Mouse (Mus musculus) heart, embryonic 11.5 days (tissue): ENCODE results near the gene Xrcc5. TPM values are rescaled to one million over a fixed set of nuclear protein-coding genes. Genes with fewer than 3 reads are reported as not detected.

Source experiments
- ATAC-seq: fragments of 200-750 bp; cut with Nextera tagmentation; replicated peaks from 2 replicates; pipeline ENCODE4 v1.8.0; 2017; ENCODE audit warnings: moderate library complexity; ENCODE audit not compliant: insufficient number of reproducible peaks, low FRiP score, low TSS enrichment
- H3K27ac ChIP-seq: fragments of 300-500 bp; sonication (generic); 2 replicates; pipeline ENCODE4 v1.5.1; 2014; ENCODE audit warnings: mild to moderate bottlenecking, low read depth, low read length
- H3K27me3 ChIP-seq: fragments of 300-500 bp; sonication (generic); 2 replicates; pipeline ENCODE4 v1.6.1; 2014; ENCODE audit warnings: mild to moderate bottlenecking, low read length, mixed read lengths; ENCODE audit not compliant: control insufficient read depth, insufficient read depth
- H3K36me3 ChIP-seq: fragments of 300-500 bp; sonication (generic); 2 replicates; pipeline ENCODE4 v1.6.1; 2014; ENCODE audit warnings: mild to moderate bottlenecking, low read length, moderate library complexity, mixed read lengths; ENCODE audit not compliant: control insufficient read depth, insufficient read depth
- H3K4me1 ChIP-seq: fragments of 300-500 bp; sonication (generic); 2 replicates; pipeline ENCODE4 v1.6.1; 2014; ENCODE audit warnings: low read length; ENCODE audit not compliant: control insufficient read depth, insufficient read depth
- H3K4me2 ChIP-seq: fragments of 300-500 bp; sonication (generic); 2 replicates; pipeline ENCODE4 v1.6.1; 2014; ENCODE audit warnings: mild to moderate bottlenecking, moderate library complexity
- H3K4me3 ChIP-seq: fragments of 300-500 bp; sonication (generic); 2 replicates; pipeline ENCODE4 v1.5.1; 2014; ENCODE audit warnings: low read depth, low read length
- H3K9ac ChIP-seq: fragments of 300-500 bp; sonication (generic); 2 replicates; pipeline ENCODE4 v1.6.1; 2014; ENCODE audit warnings: mild to moderate bottlenecking, low read depth, low read length, moderate library complexity
- H3K9me3 ChIP-seq: fragments of 300-500 bp; sonication (generic); replicated peaks from 2 replicates; pipeline ENCODE4 v1.6.1; 2016; ENCODE audit warnings: low read length; ENCODE audit not compliant: control insufficient read depth
- WGBS: fragments of 180-500 bp; shearing (Covaris S2); extraction: QIAGEN DNeasy Blood & Tissue Kit; methylation state at CpG from one replicate; pipeline ENCODE4 v1.1.7; 2014; ENCODE audit not compliant: insufficient replicate concordance; 5-methylcytosine and 5-hydroxymethylcytosine counted together
- polyA plus RNA-seq: library from polyadenylated mRNA; unstranded; fragments of >200 nt; fragmentation: Nextera tagmentation; extraction: Ambion mirVana; gene quantifications from 2 replicates; pipeline ENCODE4 v1.2.1, GENCODE M21; 2014

Xrcc5 gene
- polyA plus RNA-seq, 1 experiment from 2014 or later, result 23.7 TPM

- WGBS, result 72% methylated on average over 4 of the region's 4 CpGs
- Histone ChIP-seq H3K9ac (no peak overlapping the region), H3K36me3 (no peaks in the 10 kb centered on the region), H3K4me2 (no peak overlapping the region), H3K4me1 (no peaks in the 10 kb centered on the region), H3K27me3 (peaks cover 2% of the 10 kb centered on the region; the same call in 1 of the 2 replicates), H3K27ac (no peak overlapping the region), H3K4me3 (no peak overlapping the region), H3K9me3 (no peaks in the 10 kb centered on the region)
- no peak for ATAC-seq
Observed at GRCm38 (mm10) chr1:72288527-72289150, 18.6 kb upstream of the Xrcc5 start.

GRCm38 (mm10) chr1:72290896-72291295 is 16.3 kb upstream of the Xrcc5 start:
- H3K4me2 ChIP-seq, result no peak overlapping the region
- H3K27ac ChIP-seq, result no peak overlapping the region
- no peaks in the 10 kb centered on the region for H3K4me1 ChIP-seq
- no peaks in the 10 kb centered on the region for H3K27me3 ChIP-seq
- no peak overlapping the region for H3K9ac ChIP-seq
- no peaks in the 10 kb centered on the region for H3K36me3 ChIP-seq
- no peak for ATAC-seq
- 86% methylated on average over 4 of the region's 4 CpGs for WGBS
- H3K9me3 ChIP-seq, result no peaks in the 10 kb centered on the region
- H3K4me3 ChIP-seq, result no peak overlapping the region

GRCm38 (mm10) chr1:72291421-72291820 is 15.8 kb upstream of the Xrcc5 start:
- no peak overlapping the region for H3K4me2 ChIP-seq
- WGBS, result 86% methylated on average over 4 of the region's 4 CpGs
- H3K27ac ChIP-seq, result no peak overlapping the region
- no peaks in the 10 kb centered on the region for H3K36me3 ChIP-seq
- no peaks in the 10 kb centered on the region for H3K9me3 ChIP-seq
- no peak for ATAC-seq
- no peaks in the 10 kb centered on the region for H3K27me3 ChIP-seq
- H3K4me1 ChIP-seq, result no peaks in the 10 kb centered on the region
- H3K4me3 ChIP-seq, result no peak overlapping the region
- no peak overlapping the region for H3K9ac ChIP-seq

- 89% methylated on average over 2 of the region's 2 CpGs for WGBS
- Histone ChIP-seq H3K27ac (no peak overlapping the region), H3K27me3 (no peaks in the 10 kb centered on the region), H3K4me2 (no peak overlapping the region), H3K9me3 (no peaks in the 10 kb centered on the region), H3K36me3 (no peaks in the 10 kb centered on the region), H3K4me1 (no peaks in the 10 kb centered on the region), H3K9ac (no peak overlapping the region), H3K4me3 (no peak overlapping the region)
- ATAC-seq, result no peak
Observed at GRCm38 (mm10) chr1:72291925-72292324, 15.3 kb upstream of the Xrcc5 start.

GRCm38 (mm10) chr1:72293869-72294663 is 13.2 kb upstream of the Xrcc5 start:
- ATAC-seq, result no peak
- no peaks in the 10 kb centered on the region for H3K36me3 ChIP-seq
- 59% methylated on average over 4 of the region's 4 CpGs for WGBS
- H3K4me1 ChIP-seq, result no peaks in the 10 kb centered on the region
- no peak overlapping the region for H3K4me3 ChIP-seq
- H3K9me3 ChIP-seq, result no peaks in the 10 kb centered on the region
- no peaks in the 10 kb centered on the region for H3K27me3 ChIP-seq
- no peak overlapping the region for H3K27ac ChIP-seq
- no peak overlapping the region for H3K9ac ChIP-seq
- H3K4me2 ChIP-seq, result no peak overlapping the region

- WGBS, result 69% methylated on average over 8 of the region's 8 CpGs
- Histone ChIP-seq H3K27ac (no peak overlapping the region), H3K27me3 (no peaks in the 10 kb centered on the region), H3K9ac (no peak overlapping the region), H3K4me2 (no peak overlapping the region), H3K9me3 (no peaks in the 10 kb centered on the region), H3K36me3 (no peaks in the 10 kb centered on the region), H3K4me1 (no peaks in the 10 kb centered on the region), H3K4me3 (no peak overlapping the region)
- ATAC-seq, result no peak
Observed at GRCm38 (mm10) chr1:72295746-72296145, 11.5 kb upstream of the Xrcc5 start.

GRCm38 (mm10) chr1:72301845-72302244 is 5.4 kb upstream of the Xrcc5 start:
- H3K36me3 ChIP-seq, result no peaks in the 10 kb centered on the region
- H3K4me2 ChIP-seq, result no peak overlapping the region
- no peak overlapping the region for H3K4me3 ChIP-seq
- no peak overlapping the region for H3K9ac ChIP-seq
- WGBS, result 78% methylated on average over 1 of the region's 1 CpGs
- H3K9me3 ChIP-seq, result no peaks in the 10 kb centered on the region
- ATAC-seq, result no peak
- no peaks in the 10 kb centered on the region for H3K27me3 ChIP-seq
- no peak overlapping the region for H3K27ac ChIP-seq
- 0 out of 2 replicates have a peak, but pooled peaks cover 3% of the 10 kb centered on the region for H3K4me1 ChIP-seq

- Histone ChIP-seq H3K4me3 (no peak overlapping the region), H3K9me3 (no peaks in the 10 kb centered on the region), H3K36me3 (no peaks in the 10 kb centered on the region), H3K27me3 (no peaks in the 10 kb centered on the region), H3K4me2 (peak overlapping the region; percentile 70), H3K27ac (no peak overlapping the region), H3K4me1 (0 out of 2 replicates have a peak, but pooled peaks cover 3% of the 10 kb centered on the region), H3K9ac (no peak overlapping the region)
- 52% methylated on average over 3 of the region's 3 CpGs for WGBS
- no peak for ATAC-seq
Observed at GRCm38 (mm10) chr1:72306241-72306640, 980 bp upstream of the Xrcc5 start.
